Mouse (Mus musculus) skeletal muscle tissue, postnatal 0 days (tissue): ENCODE results near the gene Deup1. TPM values are rescaled to one million over a fixed set of nuclear protein-coding genes. Genes with fewer than 3 reads are reported as not detected.

ENCODE experiments used
- polyA plus RNA-seq: library from polyadenylated mRNA; unstranded; fragments of >200 nt; fragmentation: Nextera tagmentation; extraction: Ambion mirVana; gene quantifications from 2 replicates; pipeline ENCODE4 v1.2.1, GENCODE M21; 2015

The Deup1 gene
- 0.13 and 0.27 TPM in 2 replicates for polyA plus RNA-seq

GRCm38 (mm10) chr9:15627785-15628287 lies at the start of gene Deup1:
Gene Deup1 (minus strand): TSS chr9:15627933.

Other genes with a start within 250 kb of the Deup1 start
- 1.3 and 1.5 TPM in 2 replicates for gene Smco4, start 134.5 kb downstream of the Deup1 start, polyA plus RNA-seq
- 7.1 and 7.2 TPM in 2 replicates for gene Slc36a4, start 81.8 kb upstream of the Deup1 start, polyA plus RNA-seq
- not detected in 2 replicates for gene Mtnr1b, start 246.6 kb upstream of the Deup1 start, polyA plus RNA-seq